Mouse (Mus musculus) lung, postnatal 25 days (tissue): ENCODE results near the gene Dpp10.

Experiments used
- DNase-seq: peaks from one replicate; pipeline ENCODE4 v3.0.0; 2022; ENCODE audit warnings: low spot score

Gene Dpp10

DNA sequence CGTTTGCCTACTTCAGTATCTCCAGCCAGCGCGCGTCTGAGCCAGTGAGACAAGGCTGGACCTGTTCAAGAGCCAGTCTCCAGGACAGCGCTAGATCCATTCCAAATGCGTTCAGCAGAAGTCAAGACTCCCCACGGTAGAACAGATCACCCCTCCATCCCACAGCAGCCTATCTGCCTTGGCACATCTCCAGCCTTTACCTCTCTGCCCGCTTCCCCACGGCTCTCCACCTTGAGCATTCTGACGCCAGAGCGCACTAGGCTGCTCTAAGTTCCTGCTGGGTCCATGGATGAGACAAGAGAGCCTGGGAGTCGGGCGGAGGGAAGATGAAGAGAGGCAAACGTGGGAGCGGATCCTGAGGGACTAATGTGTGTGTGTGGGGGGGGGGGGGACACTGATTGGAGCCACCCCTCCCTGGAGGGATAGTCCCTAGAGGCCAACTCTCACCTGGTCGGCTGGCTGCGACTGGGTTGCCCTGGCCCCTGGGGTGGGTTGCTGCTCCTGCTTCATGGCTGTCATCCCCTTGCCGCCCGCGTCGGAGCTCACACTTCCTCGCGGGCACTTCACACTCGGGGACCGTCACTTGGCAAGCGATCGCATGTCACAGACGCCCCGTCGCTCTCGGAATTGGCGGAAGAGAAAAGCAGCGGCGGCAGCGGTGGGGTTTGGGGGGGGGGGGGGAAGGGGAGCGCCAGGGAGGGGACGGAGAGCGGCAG is at the start of gene Dpp10:
Gene Dpp10, minus strand, starts transcription at position 635 of the 716 bp plus-strand sequence.
- DNase-seq: no peak

- DNase-seq: no peak
Observed at GRCm38 (mm10) chr1:124048544-124048943, 3.2 kb upstream of the Dpp10 start.

- no peak for DNase-seq
Observed at GRCm38 (mm10) chr1:124045761-124046300, 472 bp upstream of the Dpp10 start.

- no peak for DNase-seq
Observed at GRCm38 (mm10) chr1:124044161-124044560, 1.2 kb downstream of the Dpp10 start.

- DNase-seq: no peak
Observed at GRCm38 (mm10) chr1:124043421-124043820, 1.9 kb downstream of the Dpp10 start.

- no peak for DNase-seq
Observed at GRCm38 (mm10) chr1:124041559-124041958, 3.8 kb downstream of the Dpp10 start.

GRCm38 (mm10) chr1:124035306-124035990 is 9.9 kb downstream of the Dpp10 start:
- DNase-seq: no peak

DNA sequence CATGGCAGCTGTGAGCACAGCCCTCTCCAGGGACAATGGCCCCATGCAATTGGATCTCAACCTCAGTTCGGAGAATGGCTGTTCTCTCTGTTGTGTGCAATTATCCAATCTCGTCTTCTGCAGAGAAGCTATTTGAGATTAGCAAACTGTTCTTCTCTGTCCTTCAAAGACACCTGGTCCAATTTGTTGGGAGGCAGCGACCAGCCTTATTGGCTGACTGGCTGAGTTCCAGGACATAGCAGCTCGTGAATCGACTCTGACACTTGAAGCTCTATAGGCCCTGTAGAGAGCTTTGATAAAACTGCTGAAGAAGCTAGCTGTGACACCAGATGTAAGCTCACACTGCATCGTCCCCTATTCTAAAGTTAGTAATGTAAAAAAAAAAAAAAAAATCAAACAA is 12.7 kb downstream of the Dpp10 start:
- no peak for DNase-seq

- DNase-seq: no peak
Observed at GRCm38 (mm10) chr1:124031968-124032367, 13.4 kb downstream of the Dpp10 start.

- DNase-seq: no peak
Observed at GRCm38 (mm10) chr1:124002797-124003196, 42.6 kb downstream of the Dpp10 start.

DNA sequence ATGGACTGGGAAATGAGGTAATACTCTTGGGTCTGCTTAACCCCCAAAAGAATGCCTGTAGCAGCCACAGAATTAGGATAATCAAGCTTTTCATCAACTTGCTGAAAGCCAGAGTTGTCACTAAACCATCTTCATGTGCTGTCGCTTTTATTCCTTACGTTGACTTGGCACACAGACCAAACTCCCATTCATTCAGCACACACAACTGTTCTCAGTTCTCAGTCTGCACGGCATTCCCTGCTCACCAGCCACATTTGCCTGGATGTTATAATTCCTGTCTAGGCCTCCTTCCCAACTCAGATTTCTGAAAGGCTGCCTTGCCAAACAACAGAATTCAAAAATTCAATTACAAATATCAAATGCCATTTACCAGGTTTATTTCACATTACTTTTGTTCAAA is 49.6 kb downstream of the Dpp10 start:
- DNase-seq: no peak

DNA sequence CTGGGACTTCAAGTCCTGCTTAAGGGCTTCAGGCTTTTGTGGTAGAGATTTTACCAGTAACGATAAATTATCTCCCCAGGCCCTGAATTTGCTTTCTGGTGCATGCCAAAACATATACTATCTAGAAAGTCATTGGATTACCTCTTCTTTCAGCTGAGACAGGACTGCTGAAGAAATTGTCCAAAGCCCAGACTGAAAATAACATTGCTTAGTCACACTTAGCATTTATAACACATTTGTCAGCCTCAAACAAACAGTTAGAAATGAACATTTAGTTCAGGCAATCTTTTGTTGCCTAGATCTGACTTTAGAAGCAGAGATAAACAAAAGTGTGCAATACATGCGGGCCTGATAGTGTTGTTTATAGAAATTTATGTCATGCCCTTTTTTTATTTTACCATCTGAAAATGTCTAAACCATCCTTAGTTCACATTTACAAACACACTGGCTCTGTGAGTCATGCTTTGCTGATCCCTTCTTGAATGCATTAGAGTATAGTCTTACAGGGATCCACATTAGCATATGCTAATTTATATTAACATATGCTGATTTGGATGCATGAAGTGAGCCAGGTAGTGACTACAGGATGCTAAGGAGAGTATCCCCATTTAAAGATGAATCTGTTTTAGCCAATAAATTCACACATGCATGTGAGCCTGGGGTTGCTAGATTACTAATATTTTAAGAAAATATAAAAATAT is 59.9 kb downstream of the Dpp10 start:
- DNase-seq: no peak

DNA sequence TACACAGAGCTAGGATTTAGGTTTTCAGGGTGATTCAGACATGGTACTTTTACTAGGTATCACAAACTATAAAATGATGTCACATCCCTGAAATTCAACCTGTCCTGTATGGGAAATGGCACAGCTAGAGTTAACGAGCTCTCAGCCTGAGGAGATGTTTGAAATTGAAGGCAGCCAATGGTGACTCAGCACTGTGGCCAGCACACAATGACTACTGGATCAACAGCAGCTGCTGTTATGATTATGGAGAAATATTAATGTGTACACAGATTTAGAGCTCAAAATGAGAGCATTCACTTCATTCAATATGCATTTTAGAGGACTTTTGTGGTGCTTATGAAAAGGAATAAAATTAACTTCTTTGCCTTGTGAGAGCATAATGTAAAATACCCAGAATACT is 66.8 kb downstream of the Dpp10 start:
- DNase-seq: no peak

GRCm38 (mm10) chr1:123974621-123975020 is 70.7 kb downstream of the Dpp10 start:
- DNase-seq: no peak

DNA sequence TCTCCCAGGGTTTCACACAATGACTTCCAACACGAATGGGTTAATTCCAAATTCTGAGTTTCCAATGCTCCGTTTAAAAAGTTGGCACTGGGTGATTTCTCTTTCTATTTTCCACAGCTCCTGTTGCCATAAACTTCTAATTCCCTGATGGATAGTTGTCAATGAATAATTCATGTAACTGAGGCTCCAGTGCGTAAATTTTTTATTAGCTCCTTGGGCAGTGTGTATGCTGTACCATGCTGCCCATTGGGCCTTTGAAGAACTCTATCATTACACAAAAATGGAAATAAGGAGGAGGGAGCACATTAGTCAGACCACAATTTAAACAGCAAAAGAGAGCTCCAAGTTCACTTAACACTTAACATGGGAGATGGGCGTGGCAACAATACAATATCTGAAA is 99.2 kb downstream of the Dpp10 start:
- no peak for DNase-seq

DNA sequence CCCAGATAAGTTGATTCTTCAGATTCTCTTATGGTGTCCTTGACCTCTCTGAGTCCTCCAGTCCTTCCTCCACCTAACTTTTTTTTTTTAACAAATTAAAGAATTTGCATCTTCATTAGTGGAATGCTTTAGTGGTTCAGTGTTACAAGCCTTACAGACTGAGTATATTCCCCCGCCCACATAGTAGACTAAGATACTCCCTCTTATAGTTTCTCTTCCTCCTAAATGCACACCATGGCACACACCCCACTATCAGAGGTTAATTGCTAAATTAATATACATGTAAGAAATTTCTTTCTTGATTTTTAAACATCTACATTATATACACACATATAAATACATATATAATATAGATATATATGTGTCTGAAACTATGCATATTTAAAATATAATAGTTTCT is 104.5 kb downstream of the Dpp10 start:
- no peak for DNase-seq

- DNase-seq: no peak
Observed at GRCm38 (mm10) chr1:123933812-123934727, 111.3 kb downstream of the Dpp10 start.

DNA sequence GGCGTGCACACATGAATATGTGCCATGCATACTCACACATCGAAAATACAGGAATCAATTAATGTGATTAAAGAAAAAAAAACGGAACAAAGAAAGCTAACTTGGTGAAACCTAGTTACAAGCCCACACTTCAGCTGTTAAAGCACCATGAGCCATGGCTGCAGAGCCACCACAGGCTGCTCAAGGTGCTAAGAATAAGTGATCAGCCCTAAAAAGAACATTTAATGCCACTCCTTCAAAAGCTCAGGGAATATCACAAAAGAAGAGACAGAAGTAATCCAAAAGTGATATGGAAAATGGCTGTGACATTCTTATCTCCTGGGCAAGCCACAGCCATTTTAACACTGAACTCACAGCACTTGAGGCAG is 117.4 kb downstream of the Dpp10 start:
- DNase-seq: no peak

DNA sequence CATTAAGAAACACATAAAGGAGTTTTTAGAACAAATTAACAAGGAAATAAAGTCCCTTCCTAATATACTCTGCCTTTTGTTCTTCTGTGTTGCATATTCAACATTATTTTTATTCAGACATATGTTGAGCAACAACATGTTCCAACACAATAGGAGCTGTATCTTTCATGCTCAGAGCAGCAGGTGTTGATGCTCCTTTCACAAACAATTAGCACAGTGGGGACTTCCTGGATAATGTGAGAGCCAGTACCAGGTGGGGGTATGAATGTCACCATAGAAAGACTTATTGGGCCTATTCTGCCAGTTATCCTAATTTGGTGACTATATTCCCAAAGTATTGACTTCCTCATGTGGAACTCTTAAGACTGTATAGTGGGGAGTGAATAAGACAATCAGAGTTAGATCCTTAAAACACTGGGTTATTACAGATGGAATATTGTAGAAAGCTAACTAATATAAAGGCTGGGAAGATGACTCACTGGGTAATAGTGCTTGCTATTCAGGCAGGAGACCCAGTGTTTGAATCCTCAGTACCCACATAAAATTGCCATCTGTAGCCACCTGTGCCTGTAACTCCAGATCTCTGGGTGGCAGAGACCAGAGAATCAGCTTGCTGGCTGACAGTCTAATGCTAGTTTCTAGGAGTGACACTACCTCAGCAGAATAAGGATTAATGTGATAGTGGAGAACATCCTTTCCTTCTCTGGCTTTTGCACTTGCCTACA is 117.9 kb downstream of the Dpp10 start:
- no peak for DNase-seq

- no peak for DNase-seq
Observed at GRCm38 (mm10) chr1:123924905-123925304, 120.5 kb downstream of the Dpp10 start.

DNA sequence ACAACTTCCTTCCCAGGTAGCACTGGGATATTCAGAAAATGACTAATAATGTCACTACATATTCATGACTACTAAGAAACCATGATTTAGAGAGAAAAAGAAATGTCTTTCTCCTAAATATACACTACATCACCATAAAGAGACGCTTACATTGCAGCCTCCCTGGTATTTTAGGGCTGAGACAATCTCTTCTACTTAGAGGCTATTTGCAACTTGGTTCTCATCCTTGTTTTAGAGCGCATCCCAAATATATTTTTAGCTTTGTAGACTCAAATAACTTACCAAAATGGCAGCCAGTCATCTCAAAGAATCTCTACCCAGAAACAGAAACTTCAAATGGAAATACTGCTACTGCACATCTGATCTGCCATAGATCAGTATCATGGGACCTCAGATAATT is 121.5 kb downstream of the Dpp10 start:
- DNase-seq: no peak
